Mouse (Mus musculus): ENCODE data around the gene Hnrnpf.

DNA sequence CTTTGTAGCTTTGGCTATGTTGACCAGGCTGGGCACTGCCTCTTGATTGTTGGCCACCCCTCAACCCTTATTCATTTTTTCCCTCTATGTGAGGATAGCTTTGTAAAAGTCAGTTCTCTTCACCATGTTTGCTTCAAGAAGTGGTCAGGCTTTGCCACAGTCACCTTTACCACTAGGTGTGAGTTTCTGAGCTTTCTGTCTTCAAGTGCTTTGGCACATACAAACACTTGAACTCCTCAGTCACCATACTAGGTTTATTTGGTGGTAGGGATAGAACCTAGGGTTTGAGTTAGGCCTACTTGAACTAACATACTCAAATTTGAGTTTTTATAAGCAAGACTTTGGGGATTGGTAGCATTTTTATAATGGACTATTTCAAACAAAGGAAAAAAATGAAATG is 14.4 kb downstream of the Hnrnpf start:
- TF ChIP-seq EP300 (optimal IDR thresholded peaks at IDR 0.05) (no peak), CTCF (IDR thresholded peaks at IDR 0.05; ENCODE audit: low read depth) (no peak)
